Mouse (Mus musculus) embryonic facial prominence, embryonic 13.5 days (tissue): ENCODE measurements around the gene Ptcd3. TPM values are rescaled to one million over a fixed set of nuclear protein-coding genes. Genes with fewer than 3 reads are reported as not detected.
"Not testable (repeated sequence)": the region's sequence is repeated elsewhere in the genome, so short reads cannot be mapped to it uniquely, and the experiment has no call there.

Experiments
- ATAC-seq: fragments of 200-750 bp; cut with Nextera tagmentation; 2 replicates; pipeline ENCODE4 v1.8.0; 2017; ENCODE audit warnings: low read depth; ENCODE audit not compliant: insufficient number of reproducible peaks, insufficient read depth, low FRiP score, low TSS enrichment
- H3K27ac ChIP-seq: fragments of 300-500 bp; sonication (generic); 2 replicates; pipeline ENCODE4 v1.5.1; 2015; ENCODE audit warnings: moderate library complexity, mild to moderate bottlenecking, inconsistent platforms
- H3K27me3 ChIP-seq: fragments of 300-500 bp; sonication (generic); 2 replicates; pipeline ENCODE4 v1.6.1; 2015; ENCODE audit warnings: mild to moderate bottlenecking, inconsistent platforms
- H3K36me3 ChIP-seq: fragments of 300-500 bp; sonication (generic); 2 replicates; pipeline ENCODE4 v1.6.1; 2015; ENCODE audit warnings: mild to moderate bottlenecking, inconsistent platforms
- H3K4me1 ChIP-seq: fragments of 300-500 bp; sonication (generic); 2 replicates; pipeline ENCODE4 v1.6.1; 2015; ENCODE audit warnings: inconsistent platforms
- H3K4me2 ChIP-seq: fragments of 300-500 bp; sonication (generic); 2 replicates; pipeline ENCODE4 v1.6.1; 2015; ENCODE audit warnings: moderate library complexity, mild to moderate bottlenecking, inconsistent platforms
- H3K4me3 ChIP-seq: fragments of 300-500 bp; sonication (generic); 2 replicates; pipeline ENCODE4 v1.5.1; 2015; ENCODE audit warnings: mild to moderate bottlenecking, inconsistent platforms
- H3K9ac ChIP-seq: fragments of 300-500 bp; sonication (generic); 2 replicates; pipeline ENCODE4 v1.6.1; 2015; ENCODE audit warnings: mild to moderate bottlenecking, inconsistent platforms
- H3K9me3 ChIP-seq: fragments of 300-500 bp; sonication (generic); 2 replicates; pipeline ENCODE4 v1.6.1; 2016; ENCODE audit warnings: inconsistent platforms
- WGBS: fragments of 180-500 bp; shearing (Covaris S2); methylation state at CpG from one replicate; pipeline ENCODE4 v1.1.7; 2015; ENCODE audit warnings: mixed read lengths; 5-methylcytosine and 5-hydroxymethylcytosine counted together
- polyA plus RNA-seq: library from polyadenylated mRNA; unstranded; fragments of >200 nt; fragmentation: Nextera tagmentation; extraction: Ambion mirVana; gene quantifications from 2 replicates; pipeline ENCODE4 v1.2.1, GENCODE M21; 2015

Gene Ptcd3
- polyA plus RNA-seq, 1 experiment from 2014 or later = 102 TPM

DNA sequence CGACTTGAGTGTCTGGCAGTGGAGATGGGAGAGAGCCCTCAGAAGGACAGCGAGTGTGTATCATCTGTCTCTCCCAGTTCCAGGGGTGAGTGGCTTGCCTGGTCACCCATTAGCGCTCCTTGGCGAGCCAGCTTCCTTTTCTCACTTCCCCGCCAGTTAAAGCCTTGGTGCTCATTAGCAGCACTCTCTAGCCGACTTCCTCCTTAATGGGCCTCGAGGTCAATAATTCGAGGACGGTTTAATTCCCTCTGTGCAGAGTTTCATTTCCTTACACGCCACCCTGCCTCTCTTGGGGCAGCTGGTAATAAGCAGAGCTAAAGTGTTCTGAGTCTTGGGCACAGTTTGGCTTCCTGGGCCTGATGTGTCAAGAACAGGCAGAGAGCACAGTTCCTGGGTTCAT is 21.5 kb upstream of the Ptcd3 start:
- H3K4me3 ChIP-seq = no peak overlapping the region
- H3K9me3 ChIP-seq = no peaks in the 10 kb centered on the region
- H3K4me1 ChIP-seq = peaks cover 7% of the 10 kb centered on the region
- peaks cover 85% of the 10 kb centered on the region for H3K36me3 ChIP-seq
- no peak overlapping the region for H3K4me2 ChIP-seq
- no peak overlapping the region for H3K27ac ChIP-seq
- no peak overlapping the region for H3K9ac ChIP-seq
- ATAC-seq = no peak
- 89% methylated on average over 10 of the region's 10 CpGs for WGBS
- no peaks in the 10 kb centered on the region for H3K27me3 ChIP-seq

DNA sequence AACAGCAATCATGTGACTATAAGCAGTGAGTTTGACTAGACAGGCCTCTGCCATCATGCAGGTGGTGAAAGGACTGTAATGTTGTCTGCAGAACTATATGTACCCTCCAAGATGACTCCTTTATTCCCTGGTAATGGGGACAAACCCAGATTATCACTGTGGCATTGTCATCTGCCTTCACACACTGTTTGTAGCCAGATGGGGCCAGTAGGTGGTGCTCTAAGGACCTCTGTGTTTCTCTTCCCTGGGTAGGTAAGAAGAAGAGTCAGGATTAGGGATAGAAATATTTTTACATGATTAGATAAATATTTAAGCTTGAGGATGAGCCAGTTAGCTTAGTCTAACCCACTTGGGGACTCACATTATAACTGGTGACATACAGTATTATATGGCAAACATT is 19.4 kb upstream of the Ptcd3 start:
- Histone ChIP-seq H3K27me3 (no peaks in the 10 kb centered on the region), H3K4me2 (no peak overlapping the region), H3K9me3 (no peaks in the 10 kb centered on the region), H3K4me1 (no peaks in the 10 kb centered on the region), H3K9ac (no peak overlapping the region), H3K27ac (no peak overlapping the region), H3K4me3 (no peak overlapping the region), H3K36me3 (peaks cover 89% of the 10 kb centered on the region)
- ATAC-seq = no peak

DNA sequence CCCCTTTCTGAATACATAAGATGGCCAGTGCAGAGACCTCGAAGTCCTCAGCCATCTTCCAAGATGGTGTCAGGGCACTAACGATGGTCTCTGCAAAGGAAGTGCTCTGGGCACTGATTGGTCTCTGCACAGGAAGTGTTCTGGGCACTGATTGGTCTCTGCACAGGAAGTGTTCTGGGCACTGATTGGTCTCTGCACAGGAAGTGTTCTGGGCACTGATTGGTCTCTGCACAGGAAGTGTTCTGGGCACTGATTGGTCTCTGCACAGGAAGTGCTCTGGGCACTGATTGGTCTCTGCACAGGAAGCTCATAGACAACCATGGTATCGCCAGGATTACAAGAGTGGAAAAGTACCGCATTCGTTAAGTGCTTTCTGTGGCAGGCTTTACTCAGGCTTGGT is 16.7 kb upstream of the Ptcd3 start:
- not testable (repeated sequence) for ATAC-seq

DNA sequence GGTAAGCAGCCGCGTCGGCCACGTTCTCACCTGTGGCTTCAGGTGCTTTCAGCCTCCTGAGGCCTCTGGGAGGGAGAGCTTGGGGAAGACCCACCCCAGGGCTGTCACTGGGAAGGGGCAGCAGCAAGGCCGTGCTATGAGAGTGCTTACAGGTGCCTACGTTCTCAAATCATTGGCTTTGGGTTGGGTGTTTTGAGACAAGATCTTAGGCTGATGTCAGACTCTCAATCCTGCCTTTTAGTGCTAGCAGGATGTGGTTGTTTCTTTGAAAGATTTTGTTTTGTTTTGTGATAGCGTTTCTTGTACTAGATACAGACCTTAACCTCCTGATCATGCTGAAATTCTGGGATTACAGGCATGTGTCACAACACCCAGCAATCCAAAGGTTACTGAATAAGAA is 12.2 kb upstream of the Ptcd3 start:
- Histone ChIP-seq H3K9ac (no peak overlapping the region), H3K4me2 (no peak overlapping the region), H3K27me3 (no peaks in the 10 kb centered on the region), H3K4me3 (no peak overlapping the region), H3K9me3 (no peaks in the 10 kb centered on the region), H3K27ac (no peak overlapping the region), H3K4me1 (no peaks in the 10 kb centered on the region), H3K36me3 (peaks cover 91% of the 10 kb centered on the region)
- WGBS = 95% methylated on average over 7 of the region's 7 CpGs
- no peak for ATAC-seq

More for the DNA sequence above, 16.7 kb upstream of the Ptcd3 start:
- H3K36me3 ChIP-seq = peaks cover 87% of the 10 kb centered on the region
- not testable (repeated sequence) for H3K4me1 ChIP-seq, H3K27ac ChIP-seq, H3K27me3 ChIP-seq, H3K4me2 ChIP-seq, H3K9ac ChIP-seq, H3K4me3 ChIP-seq, H3K9me3 ChIP-seq
- 90% methylated on average over 5 of the region's 5 CpGs for WGBS

DNA sequence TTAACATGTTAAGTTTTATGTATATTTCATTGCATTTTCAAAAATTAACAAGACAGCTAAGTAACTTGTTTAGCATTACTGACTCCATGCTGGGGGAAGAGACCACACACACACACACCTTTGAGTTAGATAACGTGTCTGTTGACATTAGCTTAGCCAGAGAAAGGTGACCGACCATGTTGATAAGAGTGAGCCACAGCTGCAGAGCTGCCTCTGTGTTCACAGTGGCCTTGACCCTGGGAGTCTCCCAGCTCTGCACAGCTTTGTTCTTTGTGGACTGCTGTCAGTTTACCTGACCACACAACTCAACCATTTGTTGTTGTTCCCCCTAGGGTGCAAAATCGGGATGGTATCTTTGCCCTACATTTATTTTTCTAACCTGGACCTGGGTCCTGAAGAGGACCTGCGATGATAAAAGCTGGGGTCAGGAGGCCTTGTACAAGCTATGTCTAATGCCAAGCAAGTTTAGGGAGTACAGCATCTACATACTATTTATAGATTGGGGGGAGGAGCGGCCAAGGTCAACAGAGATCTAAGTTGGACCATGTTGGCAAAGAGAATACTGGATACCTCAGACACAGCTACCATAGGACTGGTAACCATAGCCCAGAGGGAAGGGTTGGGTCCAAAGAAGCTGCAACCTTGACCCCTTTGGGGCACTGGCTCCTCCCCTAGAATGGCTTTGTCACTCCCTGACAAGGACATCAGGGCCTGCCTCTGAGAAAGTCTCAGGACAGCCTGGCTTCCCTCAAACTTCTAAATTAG is 3.3 kb upstream of the Ptcd3 start:
- ATAC-seq = no peak
- H3K36me3 ChIP-seq = peaks cover 32% of the 10 kb centered on the region
- peaks cover 15% of the 10 kb centered on the region for H3K4me1 ChIP-seq
- H3K9ac ChIP-seq = no peak overlapping the region
- 85% methylated on average over 5 of the region's 5 CpGs for WGBS
- H3K9me3 ChIP-seq = no peaks in the 10 kb centered on the region
- H3K4me3 ChIP-seq = no peak overlapping the region
- H3K4me2 ChIP-seq = no peak overlapping the region
- H3K27me3 ChIP-seq = no peaks in the 10 kb centered on the region
- H3K27ac ChIP-seq = no peak overlapping the region

DNA sequence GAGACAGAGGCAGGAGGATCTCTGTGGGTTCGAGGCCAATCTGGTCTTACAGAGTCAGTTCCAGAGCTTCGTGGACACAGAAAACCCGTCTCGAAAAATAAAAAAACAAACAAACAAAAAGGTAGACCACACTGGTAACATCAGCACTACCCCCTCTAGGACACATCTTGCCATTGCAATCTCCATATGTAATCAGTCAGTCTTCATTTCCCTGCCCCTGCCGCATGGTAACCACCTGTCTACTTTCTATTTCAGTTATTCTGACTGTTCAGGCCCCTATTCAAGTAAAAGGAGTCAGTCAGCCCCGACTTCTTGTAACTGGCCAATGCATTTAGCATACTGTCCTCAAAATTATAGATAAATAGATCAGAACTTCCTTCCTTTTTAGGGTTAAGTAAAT is 1.3 kb upstream of the Ptcd3 start:
- ATAC-seq = no peak
- peaks cover 17% of the 10 kb centered on the region for H3K4me1 ChIP-seq
- H3K4me2 ChIP-seq = peak overlapping the region; percentile 83
- H3K27me3 ChIP-seq = no peaks in the 10 kb centered on the region
- no peaks in the 10 kb centered on the region for H3K9me3 ChIP-seq
- H3K4me3 ChIP-seq = peak overlapping the region; percentile 63
- H3K9ac ChIP-seq = peak overlapping the region; percentile 77; the same call in 1 of the 2 replicates
- H3K27ac ChIP-seq = no peak overlapping the region
- H3K36me3 ChIP-seq = peaks cover 27% of the 10 kb centered on the region
- WGBS = 72% methylated on average over 6 of the region's 6 CpGs

DNA sequence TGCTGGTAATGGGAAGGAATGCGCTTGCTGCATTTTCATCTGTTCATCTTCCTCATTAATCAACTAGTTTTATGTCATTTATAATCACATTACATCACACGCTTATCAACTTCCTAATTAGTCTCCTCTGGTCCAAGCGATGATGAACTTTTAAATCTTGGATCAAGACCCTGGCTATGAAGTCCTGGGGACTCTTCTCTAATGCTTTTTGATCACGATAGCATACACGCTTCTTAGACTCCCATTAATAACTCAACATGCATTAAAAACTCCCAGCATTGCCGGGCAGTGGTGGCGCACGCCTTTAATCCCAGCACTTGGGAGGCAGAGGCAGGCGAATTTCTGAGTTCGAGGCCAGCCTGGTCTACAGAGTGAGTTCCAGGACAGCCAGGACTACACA is 834 bp upstream of the Ptcd3 start:
- Histone ChIP-seq H3K27ac (no peak overlapping the region), H3K4me2 (peak overlapping the region; percentile 83), H3K4me3 (peak overlapping the region; percentile 63), H3K9ac (peak overlapping the region; percentile 77), H3K27me3 (no peaks in the 10 kb centered on the region), H3K4me1 (peaks cover 17% of the 10 kb centered on the region), H3K9me3 (no peaks in the 10 kb centered on the region), H3K36me3 (peaks cover 30% of the 10 kb centered on the region)
- no peak for ATAC-seq
- 29% methylated on average over 10 of the region's 10 CpGs for WGBS

DNA sequence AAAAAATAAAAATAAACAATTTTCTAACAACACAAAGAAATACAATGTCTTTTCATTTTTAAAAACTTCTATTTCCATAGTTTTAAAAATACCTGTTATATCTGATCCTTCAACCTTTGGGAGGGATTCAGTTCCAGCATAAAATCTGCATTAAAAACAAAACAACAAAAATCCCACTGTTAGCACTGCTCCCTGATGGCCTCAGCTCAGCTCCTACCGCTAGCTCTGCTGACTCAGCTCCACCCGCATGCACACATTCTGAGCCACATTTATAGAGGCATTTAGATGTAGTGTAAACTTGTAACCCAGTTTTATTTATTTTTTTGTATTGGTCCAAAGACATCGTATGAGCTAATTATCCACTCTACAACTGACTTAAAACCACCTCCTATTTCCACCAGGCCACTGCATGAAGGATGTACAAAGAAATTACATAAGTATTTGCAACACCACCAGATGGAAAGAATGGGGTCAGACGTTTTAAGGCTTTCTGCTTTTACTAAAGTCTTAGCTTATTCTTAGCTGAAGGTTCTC is 781 bp downstream of the Ptcd3 start:
- 6% methylated on average over 4 of the region's 4 CpGs for WGBS
- no peaks in the 10 kb centered on the region for H3K27me3 ChIP-seq
- peaks cover 31% of the 10 kb centered on the region for H3K36me3 ChIP-seq
- no peak overlapping the region for H3K27ac ChIP-seq
- peak overlapping the region; percentile 83 for H3K4me2 ChIP-seq
- H3K4me1 ChIP-seq = peaks cover 17% of the 10 kb centered on the region
- no peak for ATAC-seq
- H3K4me3 ChIP-seq = peak overlapping the region; percentile 63
- peak overlapping the region; percentile 77 for H3K9ac ChIP-seq
- H3K9me3 ChIP-seq = no peaks in the 10 kb centered on the region

DNA sequence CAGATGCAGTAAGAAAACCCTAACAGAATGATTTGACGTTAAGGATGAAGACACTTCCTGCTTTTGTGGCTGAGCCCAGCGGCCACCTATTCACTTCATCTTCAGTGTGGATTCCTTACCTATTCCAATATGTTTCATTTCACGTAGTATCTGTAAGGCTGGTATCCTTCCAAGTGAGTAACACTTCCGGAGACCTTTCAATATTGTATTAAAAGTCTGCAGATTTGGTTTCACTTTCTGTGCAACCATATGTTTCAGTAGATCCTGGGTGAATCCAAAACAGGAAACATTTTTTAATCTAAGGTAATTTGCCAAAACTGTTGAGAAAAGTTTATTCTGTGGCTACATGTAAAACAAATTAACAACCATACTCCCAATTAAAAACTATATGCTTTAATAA is 15.3 kb downstream of the Ptcd3 start:
- Histone ChIP-seq H3K4me2 (no peak overlapping the region), H3K27me3 (no peaks in the 10 kb centered on the region), H3K27ac (no peak overlapping the region), H3K4me3 (no peak overlapping the region), H3K9me3 (no peaks in the 10 kb centered on the region), H3K9ac (no peak overlapping the region), H3K4me1 (no peaks in the 10 kb centered on the region), H3K36me3 (peaks cover 94% of the 10 kb centered on the region)
- no peak for ATAC-seq
- WGBS = 93% methylated on average over 4 of the region's 4 CpGs

DNA sequence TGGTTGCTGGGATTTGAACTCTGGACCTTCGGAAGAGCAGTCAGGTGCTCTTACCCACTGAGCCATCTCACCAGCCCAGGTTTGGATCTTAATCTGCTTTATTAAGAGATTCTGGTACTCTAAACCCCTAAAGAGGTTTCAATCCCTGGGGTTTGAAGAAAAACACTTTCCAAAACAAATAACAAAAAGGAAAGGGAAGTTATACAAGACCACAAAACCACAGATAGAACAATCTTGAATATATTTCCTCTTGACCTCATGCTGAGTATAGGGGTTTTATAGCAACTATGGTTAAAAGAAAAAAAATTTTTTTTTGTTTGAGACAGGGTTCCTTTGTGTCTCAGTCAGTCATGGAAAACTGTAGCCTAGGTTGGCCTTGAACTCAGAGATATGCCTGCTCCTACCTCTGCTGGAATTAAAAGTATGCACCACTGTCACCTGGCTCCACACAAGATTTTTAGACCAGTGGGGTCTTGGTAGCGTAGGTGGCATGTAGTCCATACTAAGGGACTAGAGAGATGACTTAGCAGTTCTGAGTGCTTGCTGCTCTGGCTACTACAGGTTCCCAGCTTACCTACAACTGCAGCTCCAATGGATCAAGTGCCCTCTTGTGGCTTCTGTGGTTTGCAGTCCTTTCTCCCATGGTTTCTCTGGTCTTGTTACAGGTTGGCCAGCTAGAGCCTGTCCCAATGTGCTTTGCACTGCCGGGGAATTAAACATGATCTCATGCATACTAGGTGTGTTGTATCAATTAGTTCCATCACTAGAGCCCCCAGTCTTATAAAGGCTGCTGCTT is 30.4 kb downstream of the Ptcd3 start:
- no peak overlapping the region for H3K9ac ChIP-seq
- H3K4me3 ChIP-seq = no peak overlapping the region
- H3K36me3 ChIP-seq = peaks cover 90% of the 10 kb centered on the region
- H3K27me3 ChIP-seq = no peaks in the 10 kb centered on the region
- H3K9me3 ChIP-seq = no peaks in the 10 kb centered on the region
- H3K4me2 ChIP-seq = no peak overlapping the region
- ATAC-seq = no peak
- H3K27ac ChIP-seq = no peak overlapping the region
- no peaks in the 10 kb centered on the region for H3K4me1 ChIP-seq
- WGBS = 87% methylated on average over 3 of the region's 3 CpGs

DNA sequence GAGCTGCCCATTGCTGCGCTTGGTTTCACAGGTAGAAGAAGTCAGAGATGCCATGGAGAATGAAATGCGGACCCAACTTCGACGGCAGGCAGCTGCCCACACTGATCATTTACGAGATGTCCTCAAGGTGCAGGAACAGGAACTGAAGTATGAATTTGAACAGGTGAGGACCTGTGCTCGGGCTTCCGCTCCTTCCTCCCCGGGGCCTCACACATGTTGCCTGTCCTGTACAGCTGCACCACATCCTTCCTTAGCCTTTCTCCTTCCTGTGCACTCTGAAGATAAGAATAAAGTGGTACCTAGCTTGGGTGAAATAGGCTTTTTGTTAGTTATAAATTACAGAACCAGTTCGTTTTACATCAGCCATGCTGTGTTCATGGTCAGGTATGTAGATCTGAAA is 37.2 kb downstream of the Ptcd3 start:
- no peaks in the 10 kb centered on the region for H3K4me1 ChIP-seq
- no peaks in the 10 kb centered on the region for H3K9me3 ChIP-seq
- no peak for ATAC-seq
- H3K36me3 ChIP-seq = peaks cover 88% of the 10 kb centered on the region
- 91% methylated on average over 9 of the region's 9 CpGs for WGBS
- no peak overlapping the region for H3K9ac ChIP-seq
- H3K4me2 ChIP-seq = no peak overlapping the region
- H3K27me3 ChIP-seq = no peaks in the 10 kb centered on the region
- H3K4me3 ChIP-seq = no peak overlapping the region
- no peak overlapping the region for H3K27ac ChIP-seq

DNA sequence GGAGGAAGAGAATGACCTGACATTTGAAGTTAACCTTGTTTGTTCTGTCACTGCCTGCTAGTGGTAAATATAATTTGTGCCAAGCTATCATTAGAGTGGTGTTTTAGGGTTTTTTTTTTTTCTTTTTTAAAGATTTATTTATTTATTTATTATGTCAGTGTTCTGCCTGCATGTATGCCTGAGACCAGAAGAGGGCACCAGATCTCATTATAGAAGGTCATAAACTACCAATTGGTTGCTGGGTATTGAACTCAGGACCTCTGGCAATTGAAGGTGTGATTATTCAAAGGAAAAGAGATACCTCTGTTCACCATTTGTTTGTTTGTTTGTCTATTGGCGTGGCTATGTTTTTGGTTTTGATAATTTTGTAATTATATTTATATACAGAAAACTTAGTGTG is 39.7 kb downstream of the Ptcd3 start:
- Histone ChIP-seq H3K4me1 (no peaks in the 10 kb centered on the region), H3K4me3 (no peak overlapping the region), H3K27me3 (no peaks in the 10 kb centered on the region), H3K9ac (no peak overlapping the region), H3K9me3 (no peaks in the 10 kb centered on the region), H3K36me3 (peaks cover 82% of the 10 kb centered on the region), H3K27ac (no peak overlapping the region), H3K4me2 (no peak overlapping the region)
- WGBS = 87% methylated on average over 1 of the region's 1 CpGs
- no peak for ATAC-seq
